Mouse (Mus musculus) liver, embryonic 12.5 days (tissue): Measurements from ENCODE around the gene Troap. TPM values are rescaled to one million over a fixed set of nuclear protein-coding genes. Genes with fewer than 3 reads are reported as not detected.

Experiments used
- ATAC-seq: fragments of 200-750 bp; cut with Nextera tagmentation; 2 replicates; pipeline ENCODE4 v1.8.0; 2017; ENCODE audit warnings: moderate number of reproducible peaks, mild to moderate bottlenecking, moderate library complexity
- H3K27ac ChIP-seq: fragments of 300-500 bp; sonication (generic); 2 replicates; pipeline ENCODE4 v1.5.1; 2016; ENCODE audit warnings: mild to moderate bottlenecking
- H3K27me3 ChIP-seq: fragments of 300-500 bp; sonication (generic); replicated peaks from 2 replicates; pipeline ENCODE4 v1.6.1; 2016; ENCODE audit warnings: mild to moderate bottlenecking, moderate library complexity
- H3K36me3 ChIP-seq: fragments of 300-500 bp; sonication (generic); 2 replicates; pipeline ENCODE4 v1.6.1; 2016; ENCODE audit warnings: mild to moderate bottlenecking, moderate library complexity
- H3K4me1 ChIP-seq: fragments of 300-500 bp; sonication (generic); 2 replicates; pipeline ENCODE4 v1.6.1; 2016
- H3K4me2 ChIP-seq: fragments of 300-500 bp; sonication (generic); 2 replicates; pipeline ENCODE4 v1.6.1; 2016; ENCODE audit warnings: mild to moderate bottlenecking, moderate library complexity
- H3K4me3 ChIP-seq: fragments of 300-500 bp; sonication (generic); 2 replicates; pipeline ENCODE4 v1.5.1; 2016; ENCODE audit warnings: mild to moderate bottlenecking, moderate library complexity
- H3K9ac ChIP-seq: fragments of 300-500 bp; sonication (generic); 2 replicates; pipeline ENCODE4 v1.6.1; 2016; ENCODE audit warnings: mild to moderate bottlenecking, moderate library complexity
- H3K9me3 ChIP-seq: fragments of 300-500 bp; sonication (generic); replicated peaks from 2 replicates; pipeline ENCODE4 v1.6.1; 2016; ENCODE audit warnings: mild to moderate bottlenecking, moderate library complexity
- WGBS: fragments of 180-500 bp; shearing (Covaris S2); methylation state at CpG from one replicate; pipeline ENCODE4 v1.1.7; 2016; ENCODE audit not compliant: insufficient replicate concordance; 5-methylcytosine and 5-hydroxymethylcytosine counted together
- polyA plus RNA-seq: library from polyadenylated mRNA; unstranded; fragments of >200 nt; fragmentation: Nextera tagmentation; extraction: Ambion mirVana; gene quantifications from 2 replicates; pipeline ENCODE4 v1.2.1, GENCODE M21; 2016

The Troap gene
- polyA plus RNA-seq, 1 experiment from 2014 or later, result 23.6 TPM

DNA sequence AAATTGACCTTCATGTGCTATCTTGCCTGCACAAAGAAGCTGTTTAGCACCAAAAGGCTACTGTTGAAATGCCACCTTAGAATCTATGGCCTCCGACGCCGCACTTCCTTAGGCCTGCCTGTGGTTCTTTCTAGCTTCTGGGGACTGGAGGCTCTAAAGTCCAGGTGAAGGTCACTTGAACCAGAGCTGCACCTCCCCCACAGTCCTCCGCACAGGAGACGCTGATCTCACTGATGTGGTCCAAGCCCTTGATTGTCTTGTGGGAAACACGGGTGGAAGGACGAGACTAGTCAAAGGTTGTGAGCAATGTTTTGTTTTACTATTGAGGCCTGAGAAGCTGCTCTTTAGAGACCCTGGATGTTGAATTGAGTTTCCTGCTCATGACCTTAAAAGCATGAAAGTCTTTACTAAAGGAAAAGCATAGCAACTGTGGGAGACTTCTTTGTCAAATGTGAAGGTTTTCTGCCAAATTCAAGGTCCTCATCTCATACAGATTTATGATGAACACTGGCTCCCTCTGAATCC is 41.6 kb upstream of the Troap start:
- peak overlapping the region; percentile 89 for H3K4me3 ChIP-seq
- H3K9me3 ChIP-seq, result no peaks in the 10 kb centered on the region
- 20% methylated on average over 7 of the region's 7 CpGs for WGBS
- H3K27ac ChIP-seq, result peak overlapping the region; percentile 75
- H3K4me2 ChIP-seq, result peak overlapping the region; percentile 95
- H3K4me1 ChIP-seq, result peaks cover 52% of the 10 kb centered on the region
- no peak for ATAC-seq
- peaks cover 50% of the 10 kb centered on the region for H3K36me3 ChIP-seq
- H3K9ac ChIP-seq, result peak overlapping the region; percentile 93
- no peaks in the 10 kb centered on the region for H3K27me3 ChIP-seq

DNA sequence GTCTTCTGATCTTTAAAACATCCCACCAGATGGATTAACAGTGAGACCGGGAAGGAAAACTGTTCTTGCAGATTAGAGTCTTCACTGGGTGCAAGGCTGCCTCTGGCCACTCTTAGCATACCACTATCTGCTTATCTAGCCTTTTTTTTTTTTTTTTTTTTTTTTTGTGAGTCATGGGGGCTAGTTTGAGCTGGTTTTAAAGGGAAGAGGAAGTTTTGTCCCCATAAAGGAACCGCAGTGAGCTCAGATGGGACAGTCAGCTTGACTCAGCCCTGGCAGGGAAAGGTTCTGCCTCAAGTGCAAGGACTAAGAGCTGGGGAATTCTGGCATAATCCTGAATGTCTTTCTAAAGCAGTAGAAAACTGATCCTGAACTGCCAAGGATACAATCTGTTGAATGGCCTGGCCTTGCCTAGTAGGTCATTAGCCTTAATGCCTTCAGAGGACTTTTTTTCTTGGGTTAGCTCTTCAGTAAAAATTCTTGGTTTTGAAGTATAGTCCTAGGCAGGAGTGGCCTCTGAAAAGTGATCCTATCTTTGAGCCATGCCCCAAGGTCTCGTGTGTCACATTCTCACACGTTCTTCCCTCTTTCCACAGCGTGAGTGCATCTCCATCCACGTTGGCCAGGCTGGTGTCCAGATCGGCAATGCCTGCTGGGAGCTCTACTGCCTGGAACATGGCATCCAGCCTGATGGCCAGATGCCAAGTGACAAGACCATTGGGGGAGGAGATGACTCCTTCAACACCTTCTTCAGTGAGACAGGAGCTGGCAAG is 40.7 kb upstream of the Troap start:
- H3K27ac ChIP-seq, result peak overlapping the region; percentile 75

DNA sequence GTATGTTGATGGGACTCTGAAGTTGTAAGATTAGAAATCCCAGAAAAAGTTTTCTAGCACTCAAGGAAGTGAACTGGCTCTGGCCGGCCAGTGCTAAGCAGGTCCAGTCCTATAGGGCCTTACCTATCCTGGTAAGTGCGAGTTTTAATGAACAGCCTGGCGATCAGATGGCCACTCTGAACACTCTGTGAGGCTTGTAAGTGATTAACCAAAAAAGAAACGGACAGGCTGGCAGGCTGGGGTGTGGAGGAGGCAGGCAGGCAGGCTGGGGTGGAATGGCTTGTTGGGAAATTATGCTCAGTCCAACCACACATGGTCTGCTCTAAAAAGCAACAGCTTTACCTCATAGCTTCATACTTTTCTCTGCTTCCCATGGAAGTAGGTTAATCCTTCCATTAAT is 38.9 kb upstream of the Troap start:
- WGBS, result 85% methylated on average over 4 of the region's 4 CpGs
- Histone ChIP-seq H3K4me1 (peaks cover 46% of the 10 kb centered on the region), H3K27ac (no peak overlapping the region), H3K4me3 (no peak overlapping the region), H3K27me3 (no peaks in the 10 kb centered on the region), H3K9ac (no peak overlapping the region), H3K36me3 (peaks cover 62% of the 10 kb centered on the region), H3K9me3 (no peaks in the 10 kb centered on the region), H3K4me2 (no peak overlapping the region)
- ATAC-seq, result no peak

More for the DNA sequence above, 40.7 kb upstream of the Troap start:
- Histone ChIP-seq H3K9me3 (no peaks in the 10 kb centered on the region), H3K4me3 (peak overlapping the region; percentile 89), H3K4me2 (peak overlapping the region; percentile 95), H3K9ac (peak overlapping the region; percentile 93), H3K27me3 (no peaks in the 10 kb centered on the region), H3K4me1 (peaks cover 49% of the 10 kb centered on the region), H3K36me3 (peaks cover 59% of the 10 kb centered on the region)
- 49% methylated on average over 7 of the region's 7 CpGs for WGBS
- ATAC-seq, result no peak

DNA sequence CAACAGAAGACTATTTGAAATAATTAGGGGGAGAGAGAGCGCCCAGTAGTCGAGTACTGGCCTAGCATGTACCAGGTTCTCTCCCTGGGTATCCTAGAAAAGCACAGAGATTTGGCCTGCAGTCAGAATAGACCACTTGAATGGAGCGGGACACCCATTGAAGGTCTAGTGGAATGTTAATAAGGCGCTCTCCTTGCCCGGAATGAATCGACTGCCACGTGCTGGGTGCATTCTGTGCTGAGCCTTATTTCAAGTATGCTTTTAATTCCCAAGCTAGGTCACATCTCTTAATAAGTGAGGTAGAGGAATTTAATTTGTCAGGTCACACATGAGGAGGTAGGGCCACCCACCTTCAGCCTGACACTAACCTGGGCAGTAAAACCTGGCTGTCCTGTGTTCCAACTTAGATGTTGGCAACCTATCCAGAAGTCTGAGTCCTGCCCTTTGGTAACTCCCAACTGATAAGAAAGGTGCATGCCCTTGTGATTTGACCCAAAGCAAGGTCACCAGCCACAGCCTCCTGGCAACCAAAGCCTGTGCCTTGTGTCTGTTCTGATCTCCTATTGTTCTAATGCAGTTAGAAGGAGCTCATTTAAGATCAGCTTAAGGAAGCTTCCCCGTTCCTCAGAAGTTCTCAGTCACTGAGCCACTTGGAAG is 38.0 kb upstream of the Troap start:
- Histone ChIP-seq H3K9me3 (no peaks in the 10 kb centered on the region), H3K27ac (no peak overlapping the region), H3K4me1 (peaks cover 52% of the 10 kb centered on the region), H3K4me2 (no peak overlapping the region), H3K9ac (no peak overlapping the region), H3K4me3 (no peak overlapping the region), H3K36me3 (peaks cover 62% of the 10 kb centered on the region), H3K27me3 (peaks cover 2% of the 10 kb centered on the region; the same call in 1 of the 2 replicates)
- WGBS, result 92% methylated on average over 8 of the region's 8 CpGs
- no peak for ATAC-seq

DNA sequence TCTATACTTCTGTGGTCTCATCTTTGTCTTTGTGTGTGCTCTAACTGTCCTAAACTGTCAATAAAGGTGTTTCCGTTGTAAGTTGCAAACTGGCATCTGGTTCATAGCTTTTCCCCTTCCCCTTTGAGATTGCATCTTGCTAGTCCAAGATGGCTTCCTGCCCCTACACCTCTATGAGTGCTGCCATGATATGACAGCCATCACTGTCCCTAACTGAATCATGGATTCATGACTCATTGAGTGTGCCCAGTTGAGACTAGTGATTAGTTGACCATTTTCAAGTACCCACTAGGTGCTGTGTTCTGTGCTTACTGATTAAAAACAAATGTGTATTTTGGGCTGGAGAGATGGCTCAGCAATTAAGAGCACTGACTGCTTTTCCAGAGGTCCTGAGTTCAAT is 36.4 kb upstream of the Troap start:
- 80% methylated on average over 1 of the region's 1 CpGs for WGBS
- Histone ChIP-seq H3K27me3 (peaks cover 19% of the 10 kb centered on the region), H3K4me3 (no peak overlapping the region), H3K27ac (no peak overlapping the region), H3K4me1 (peaks cover 35% of the 10 kb centered on the region), H3K36me3 (peaks cover 51% of the 10 kb centered on the region), H3K9ac (no peak overlapping the region), H3K9me3 (no peaks in the 10 kb centered on the region), H3K4me2 (no peak overlapping the region)
- ATAC-seq, result no peak

DNA sequence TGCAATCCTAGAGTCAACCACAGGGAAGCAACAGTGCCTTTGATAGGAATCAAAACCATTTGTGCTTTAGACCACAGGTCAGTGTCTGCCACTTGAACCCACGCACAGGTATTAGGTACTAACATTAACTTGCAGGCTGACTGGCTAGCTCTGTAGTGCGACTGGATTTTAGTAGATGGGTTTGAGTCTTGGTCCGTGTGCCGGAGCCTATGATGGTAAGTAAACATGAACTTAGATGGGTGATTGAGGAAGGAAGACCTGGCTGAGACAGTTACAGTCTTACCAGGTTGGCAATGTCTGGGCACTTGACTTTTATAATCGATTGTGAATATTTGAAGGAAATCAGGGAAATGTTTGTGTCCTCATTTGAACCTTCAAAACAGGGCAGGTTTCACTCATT is 35.6 kb upstream of the Troap start:
- Histone ChIP-seq H3K4me1 (peaks cover 27% of the 10 kb centered on the region), H3K4me3 (no peak overlapping the region), H3K36me3 (peaks cover 43% of the 10 kb centered on the region), H3K27me3 (peaks cover 22% of the 10 kb centered on the region), H3K27ac (no peak overlapping the region), H3K9me3 (no peaks in the 10 kb centered on the region), H3K9ac (no peak overlapping the region), H3K4me2 (no peak overlapping the region)
- ATAC-seq, result no peak
- 81% methylated on average over 5 of the region's 5 CpGs for WGBS

DNA sequence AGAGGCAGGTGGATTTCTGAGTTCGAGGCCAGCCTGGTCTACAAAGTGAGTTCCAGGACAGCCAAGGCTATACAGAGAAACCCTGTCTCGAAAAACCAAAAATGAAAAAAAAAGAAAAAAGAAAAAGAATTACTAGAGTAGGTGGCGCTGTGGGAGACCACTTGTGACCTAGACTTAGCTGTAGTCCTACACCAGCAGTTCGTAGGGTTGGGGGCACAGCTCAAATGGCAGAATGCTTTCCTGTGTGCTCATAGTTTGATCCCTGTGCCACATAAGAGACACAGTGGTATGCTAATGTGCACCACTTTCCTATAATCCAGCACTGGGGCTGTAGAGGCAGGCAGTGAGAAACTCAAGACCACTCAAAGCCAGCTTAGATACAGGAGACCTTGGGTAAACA is 35.1 kb upstream of the Troap start:
- H3K4me1 ChIP-seq, result peaks cover 26% of the 10 kb centered on the region
- no peak overlapping the region for H3K9ac ChIP-seq
- peaks cover 41% of the 10 kb centered on the region for H3K36me3 ChIP-seq
- no peaks in the 10 kb centered on the region for H3K9me3 ChIP-seq
- WGBS, result 71% methylated on average over 4 of the region's 4 CpGs
- no peak overlapping the region for H3K4me3 ChIP-seq
- peaks cover 22% of the 10 kb centered on the region for H3K27me3 ChIP-seq
- H3K27ac ChIP-seq, result no peak overlapping the region
- H3K4me2 ChIP-seq, result no peak overlapping the region
- no peak for ATAC-seq

DNA sequence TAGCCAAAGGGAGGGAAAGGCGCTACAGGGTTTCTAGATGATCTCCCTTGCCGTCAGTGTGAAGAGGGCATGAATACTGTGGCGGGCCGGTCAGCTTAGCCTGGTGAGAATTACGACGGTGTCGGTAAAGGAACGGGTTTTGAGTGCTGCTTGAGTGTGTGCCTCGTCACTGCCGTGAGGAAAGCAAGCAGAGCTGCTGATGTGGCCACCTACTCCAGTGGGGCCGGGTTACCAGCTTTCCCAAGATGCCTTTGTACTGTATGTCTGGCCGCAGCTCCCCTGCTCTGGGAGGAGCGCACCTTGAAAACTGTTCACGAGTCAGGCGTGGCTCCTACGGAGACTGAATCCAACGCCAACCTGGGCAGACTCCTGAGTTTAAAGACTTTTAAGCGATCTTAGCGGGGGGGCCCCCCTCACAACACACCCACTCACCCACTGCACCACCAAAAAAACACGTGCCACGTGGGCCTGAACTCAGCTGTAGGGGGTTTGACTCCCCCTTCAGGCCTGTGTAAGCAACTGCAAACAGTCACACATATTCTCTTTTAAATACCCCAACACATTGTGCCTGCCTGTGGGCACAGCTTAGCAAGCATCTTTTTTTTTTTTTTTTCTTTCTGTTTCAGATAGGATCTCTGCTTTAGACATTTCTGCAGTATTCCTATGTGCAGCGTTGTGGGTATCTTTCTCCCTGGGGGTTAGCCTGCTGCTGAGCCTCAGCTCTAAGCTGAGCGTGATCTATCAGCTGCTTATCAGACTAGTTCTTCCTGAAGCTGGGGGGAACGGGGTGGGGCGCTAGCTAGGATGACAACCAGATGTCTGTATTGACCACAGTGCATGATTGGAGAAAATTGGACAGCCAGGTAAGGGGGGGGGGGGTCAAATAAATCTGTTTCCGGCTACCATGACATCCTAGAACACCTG is 34.1 kb upstream of the Troap start:
- no peak for ATAC-seq
- H3K36me3 ChIP-seq, result peaks cover 31% of the 10 kb centered on the region
- peaks cover 19% of the 10 kb centered on the region for H3K4me1 ChIP-seq
- no peak overlapping the region for H3K4me2 ChIP-seq
- no peak overlapping the region for H3K4me3 ChIP-seq
- no peaks in the 10 kb centered on the region for H3K9me3 ChIP-seq
- 44% methylated on average over 26 of the region's 26 CpGs for WGBS
- peaks cover 22% of the 10 kb centered on the region for H3K27me3 ChIP-seq
- no peak overlapping the region for H3K27ac ChIP-seq
- no peak overlapping the region for H3K9ac ChIP-seq

DNA sequence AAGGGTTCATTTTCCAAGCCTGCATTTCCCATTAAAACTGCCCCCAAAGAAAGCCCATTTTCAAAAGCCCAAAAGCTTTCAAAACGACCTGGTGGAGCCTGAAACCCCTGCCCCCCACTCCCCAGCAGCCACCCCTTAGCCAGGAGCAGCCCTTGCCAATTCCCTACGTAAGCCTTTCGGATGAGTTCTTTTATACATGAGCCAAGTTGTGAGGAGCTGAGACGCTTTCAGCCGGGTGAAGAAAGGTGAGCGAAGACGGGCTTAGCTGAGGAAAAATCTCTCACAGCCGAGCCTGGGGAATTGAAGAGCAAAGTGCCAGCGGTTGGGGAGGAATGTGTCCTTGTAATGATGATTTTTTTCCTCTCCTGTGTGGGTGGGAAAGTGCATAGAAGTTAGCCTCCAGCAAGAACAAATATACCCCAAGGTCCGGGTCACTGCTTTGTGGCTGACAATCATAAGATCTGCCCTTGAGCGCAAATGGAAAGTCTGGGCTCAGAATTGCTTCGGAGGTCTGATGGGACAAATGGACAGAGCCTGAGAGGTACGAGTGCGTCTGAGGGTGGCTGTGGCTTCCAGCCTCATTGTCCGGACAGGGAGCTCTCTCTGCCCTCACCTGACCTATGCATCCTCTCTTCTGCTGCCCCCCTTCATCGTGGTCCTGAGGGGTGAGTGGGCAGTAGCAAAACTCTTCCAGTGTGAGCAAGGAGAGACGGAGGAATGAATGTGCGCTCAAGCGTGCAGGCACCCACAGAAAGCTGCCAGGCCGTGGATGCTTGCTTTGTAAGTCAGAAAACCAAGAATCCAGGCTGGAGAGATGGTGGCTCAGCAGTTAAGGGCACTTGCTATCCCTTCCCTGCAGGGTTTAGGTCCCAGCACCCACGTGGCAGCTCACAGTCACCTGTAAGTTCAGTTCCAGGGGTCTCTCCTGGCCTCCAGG is 33.2 kb upstream of the Troap start:
- Histone ChIP-seq H3K36me3 (peaks cover 22% of the 10 kb centered on the region), H3K4me1 (peaks cover 14% of the 10 kb centered on the region), H3K4me2 (no peak overlapping the region), H3K9ac (no peak overlapping the region), H3K27ac (no peak overlapping the region), H3K4me3 (no peak overlapping the region), H3K27me3 (peaks cover 22% of the 10 kb centered on the region), H3K9me3 (no peaks in the 10 kb centered on the region)
- ATAC-seq, result no peak
- WGBS, result 63% methylated on average over 21 of the region's 21 CpGs

DNA sequence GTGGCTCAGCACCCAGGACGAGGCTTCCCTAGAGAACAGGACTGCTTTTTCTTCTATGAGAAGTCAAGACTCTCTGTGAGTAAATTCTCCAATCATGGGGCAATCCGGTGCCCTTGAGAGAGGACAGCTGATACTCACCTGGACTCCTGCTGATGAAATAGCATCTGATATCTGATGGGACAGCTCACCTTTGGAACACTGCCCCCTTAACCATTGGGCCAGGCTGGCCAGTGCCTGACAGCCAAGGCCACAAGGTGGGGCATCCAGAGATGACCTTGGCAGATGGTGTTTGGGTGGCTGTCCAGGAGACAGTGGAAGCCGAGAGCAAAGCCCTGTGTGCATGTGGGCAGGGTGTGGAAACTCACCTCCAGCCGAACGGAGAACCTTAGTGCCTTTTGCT is 32.0 kb upstream of the Troap start:
- 73% methylated on average over 5 of the region's 5 CpGs for WGBS
- H3K4me3 ChIP-seq, result no peak overlapping the region
- ATAC-seq, result peak; percentile 43; the same call in 1 of the 2 replicates

DNA sequence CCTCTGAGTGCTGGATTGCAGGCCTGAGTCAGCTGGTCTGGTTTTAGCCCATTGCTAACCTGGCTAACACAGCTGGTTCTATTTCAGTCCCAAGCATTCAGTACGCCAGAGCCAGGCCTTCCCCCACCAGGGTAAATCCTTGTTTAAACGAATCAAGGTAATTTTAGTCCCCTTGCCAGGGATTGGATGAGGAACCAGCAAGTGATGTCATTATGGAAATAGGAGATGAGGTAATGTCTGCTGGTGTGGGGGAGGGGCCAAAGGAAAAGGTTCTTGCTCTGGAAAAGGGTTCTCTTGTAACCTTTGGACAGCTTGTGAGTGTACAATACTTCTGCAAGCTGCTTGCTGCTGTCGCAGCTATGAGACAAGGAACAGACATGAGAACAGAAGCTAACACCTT is 29.5 kb upstream of the Troap start:
- H3K27ac ChIP-seq, result no peak overlapping the region
- peaks cover 14% of the 10 kb centered on the region for H3K4me1 ChIP-seq
- H3K27me3 ChIP-seq, result peaks cover 35% of the 10 kb centered on the region
- no peaks in the 10 kb centered on the region for H3K9me3 ChIP-seq
- no peak overlapping the region for H3K4me2 ChIP-seq
- no peak for ATAC-seq
- H3K36me3 ChIP-seq, result no peaks in the 10 kb centered on the region
- WGBS, result 49% methylated on average over 3 of the region's 3 CpGs
- no peak overlapping the region for H3K4me3 ChIP-seq
- H3K9ac ChIP-seq, result no peak overlapping the region

More for the DNA sequence above, 32.0 kb upstream of the Troap start:
- H3K4me1 ChIP-seq, result peaks cover 14% of the 10 kb centered on the region
- no peak overlapping the region for H3K9ac ChIP-seq
- H3K4me2 ChIP-seq, result no peak overlapping the region
- peaks cover 30% of the 10 kb centered on the region for H3K27me3 ChIP-seq
- no peaks in the 10 kb centered on the region for H3K9me3 ChIP-seq
- peaks cover 14% of the 10 kb centered on the region for H3K36me3 ChIP-seq
- H3K27ac ChIP-seq, result no peak overlapping the region
